Mouse (Mus musculus) heart, postnatal 25 days (tissue): ENCODE data around the gene Mepce. TPM values are rescaled to one million over a fixed set of nuclear protein-coding genes. Genes with fewer than 3 reads are reported as not detected.
"Not testable (repeated sequence)": the region's sequence is repeated elsewhere in the genome, so short reads cannot be mapped to it uniquely, and the experiment has no call there.

Experiments used
- DNase-seq: peaks from one replicate; pipeline ENCODE4 v3.0.0; 2022; ENCODE audit warnings: low spot score
- intact Hi-C: fragments of 180-260 bp; cut with DNase I; formaldehyde crosslinking; loops from one replicate; pipeline ENCODE4 v1.15.1; 2025
- total RNA-seq, 2 experiments: library from RNA; stranded (reverse); gene quantifications; 2 replicates each; pipeline ENCODE4 v1.2.3; 2021

The Mepce gene
- total RNA-seq: 10 to 100 TPM; 20.6 to 29.3 TPM

GRCm38 (mm10) chr5:137787151-137787928 lies at the start of gene Mepce, which contains the start of gene Zcwpw1:
TSS of gene Mepce (minus strand) at chr5:137787655.
TSS of gene Zcwpw1 (plus strand) at chr5:137787798.
- intact Hi-C loops: loop anchor here (5.0 kb wide), 1 partner anchor 380 kb away; no protein-coding TSS in a partner anchor
- DNase-seq: peak; percentile 89

GRCm38 (mm10) chr5:137837110-137837509 lies 49.7 kb upstream of the Mepce start:
- DNase-seq, intact Hi-C loops: not testable (repeated sequence)

DNA sequence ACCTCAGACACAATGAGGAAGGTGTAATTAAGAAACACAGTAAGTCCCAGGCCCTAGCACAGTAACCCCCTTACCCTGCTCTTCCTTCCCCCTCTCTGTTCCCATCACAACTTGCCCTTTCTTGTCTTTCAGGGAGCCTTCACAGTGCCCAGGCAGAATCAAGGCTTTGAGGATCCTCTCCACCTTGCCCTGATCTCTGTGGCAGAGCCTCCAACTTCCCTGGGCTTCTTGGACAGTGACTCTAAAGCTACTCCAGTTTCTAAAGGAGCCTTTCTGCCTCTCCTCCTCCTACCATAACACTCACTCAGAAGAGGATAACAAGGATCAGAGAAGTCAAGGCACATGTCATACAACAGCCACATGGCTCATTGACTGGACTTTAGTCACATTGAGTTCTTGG lies 49.2 kb upstream of the Mepce start:
- DNase-seq: no peak
- intact Hi-C loops: no loop called here

DNA sequence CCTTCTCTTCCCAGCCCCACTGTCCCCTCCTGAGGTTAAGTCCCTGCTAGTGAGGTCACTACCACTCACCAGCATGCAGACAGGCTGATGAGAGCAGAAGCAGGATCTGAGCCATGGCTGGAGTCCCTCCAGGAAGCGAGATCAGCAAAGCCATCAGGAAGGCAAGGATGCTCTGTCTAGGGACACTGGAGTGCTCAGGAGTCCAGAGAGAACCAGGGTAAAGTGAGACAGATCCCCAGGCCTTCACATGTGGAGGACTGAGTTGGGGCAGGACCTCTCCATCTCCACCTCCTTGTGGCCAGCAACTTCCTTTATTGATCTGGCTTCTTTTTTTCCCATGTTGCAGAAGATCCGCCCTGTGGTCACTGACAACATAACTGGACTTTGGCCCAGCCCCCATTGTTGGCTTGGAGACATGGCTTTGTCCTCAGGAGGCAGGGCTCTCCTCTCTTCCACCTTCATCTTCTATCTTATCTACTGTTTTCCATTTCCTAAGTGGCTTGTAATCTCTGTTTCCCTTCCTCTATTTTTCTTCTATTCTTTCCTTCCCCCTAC lies 48.6 kb upstream of the Mepce start, which contains the start of gene Pilra:
Pilra (minus strand) TSS at position 316 of the 555 bp plus-strand sequence.
- intact Hi-C loops, DNase-seq: not testable (repeated sequence)

GRCm38 (mm10) chr5:137833500-137833899 lies 46.0 kb upstream of the Mepce start:
- intact Hi-C loops: no loop called here
- DNase-seq: no peak

- DNase-seq: no peak
- intact Hi-C loops: no loop called here
Measured at GRCm38 (mm10) chr5:137831506-137831905, 44.1 kb upstream of the Mepce start.

GRCm38 (mm10) chr5:137831106-137831505 lies 43.7 kb upstream of the Mepce start:
- no peak for DNase-seq
- intact Hi-C loops: no loop called here

- intact Hi-C loops: no loop called here
- DNase-seq: no peak
Measured at GRCm38 (mm10) chr5:137830238-137830637, 42.8 kb upstream of the Mepce start.

DNA sequence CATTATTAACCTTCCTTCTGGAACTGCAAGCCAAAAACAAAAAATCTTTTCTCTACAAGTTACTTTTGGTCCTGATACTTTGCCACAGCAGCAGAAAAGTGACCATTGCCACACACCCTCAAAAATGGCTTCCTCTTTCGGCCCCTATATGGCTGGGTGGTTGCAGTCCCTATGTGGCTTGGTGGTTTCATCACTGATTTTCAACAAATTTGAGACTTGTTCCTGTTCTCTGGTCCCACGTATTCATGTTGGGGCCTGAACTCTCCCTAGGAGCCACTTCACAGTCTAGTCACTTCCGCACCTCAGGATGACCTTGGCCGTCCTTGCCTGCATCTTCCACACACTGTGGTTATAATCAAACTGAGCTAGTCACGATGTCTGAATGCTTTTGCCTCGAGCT lies 41.2 kb upstream of the Mepce start:
- DNase-seq: no peak
- intact Hi-C loops: no loop called here

DNA sequence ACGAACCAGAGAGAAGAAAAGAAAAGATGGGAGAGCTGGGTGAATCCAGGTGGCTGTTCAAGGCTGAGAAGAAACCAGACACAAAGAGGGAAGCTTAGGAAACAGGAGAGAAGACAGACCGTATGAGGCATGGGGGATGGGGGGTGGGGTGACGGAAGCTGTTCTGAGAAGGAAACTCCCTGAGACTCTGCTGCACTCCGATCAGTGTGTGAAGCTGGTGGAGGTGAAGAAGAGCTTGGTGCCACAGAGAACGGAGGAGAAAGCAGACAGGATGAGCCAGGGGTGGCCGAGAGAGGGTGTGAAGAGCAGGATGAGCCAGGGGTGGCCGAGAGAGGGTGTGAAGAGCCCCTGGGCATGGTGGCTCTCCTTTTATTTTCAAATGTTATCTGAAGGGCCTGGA lies 39.0 kb upstream of the Mepce start:
- intact Hi-C loops: no loop called here
- DNase-seq: no peak

- intact Hi-C loops: no loop called here
- no peak for DNase-seq
Measured at GRCm38 (mm10) chr5:137825971-137826370, 38.5 kb upstream of the Mepce start.

DNA sequence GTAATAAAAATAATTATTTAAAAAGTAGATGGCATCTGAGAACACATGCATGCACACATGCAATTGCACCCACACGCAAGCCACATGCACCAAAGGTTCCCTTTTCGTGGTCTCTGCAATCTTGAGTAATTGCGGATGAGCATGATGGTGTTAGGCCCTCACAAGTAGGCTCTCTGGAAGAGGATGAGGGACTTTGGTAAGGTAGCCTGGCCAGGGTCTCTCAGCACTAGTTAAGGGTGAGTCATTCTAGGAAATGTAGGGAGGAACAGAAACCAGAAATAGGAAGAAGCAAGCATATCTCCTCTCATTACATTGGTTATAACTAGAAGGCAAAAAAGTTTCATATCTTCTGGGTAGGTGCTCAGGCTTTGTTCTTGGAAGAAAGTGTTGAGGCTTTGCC lies 37.6 kb upstream of the Mepce start:
- intact Hi-C loops: no loop called here
- no peak for DNase-seq

DNA sequence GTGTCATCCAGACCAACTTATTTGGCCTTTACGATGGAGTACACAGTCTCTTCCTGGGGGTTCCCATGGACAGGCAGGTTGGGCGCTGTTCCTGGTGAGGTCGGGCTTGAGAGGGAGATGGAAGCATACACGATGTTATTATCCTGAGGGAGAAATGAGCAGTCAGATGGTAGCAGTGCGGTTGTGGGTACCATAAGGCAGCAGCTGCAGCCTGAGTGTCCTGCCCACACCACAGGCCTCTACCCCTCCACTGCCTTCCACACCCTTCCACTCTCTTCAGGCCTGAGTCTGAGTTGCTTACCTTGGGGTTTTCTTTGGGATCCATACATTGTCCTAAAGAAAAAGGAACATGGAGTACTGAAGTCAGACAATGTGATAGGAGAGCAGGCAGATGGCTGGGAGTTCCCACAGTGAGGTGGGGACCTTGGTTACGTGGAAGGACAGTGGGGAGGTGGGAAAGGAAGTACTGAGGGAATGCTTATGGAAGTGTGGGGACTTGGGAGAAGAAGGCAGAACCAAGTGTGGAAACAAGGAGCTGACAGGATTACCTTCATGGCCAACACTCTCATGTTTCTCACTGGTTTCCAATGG lies 36.1 kb upstream of the Mepce start:
- intact Hi-C loops: no loop called here
- no peak for DNase-seq

GRCm38 (mm10) chr5:137822602-137823001 lies 35.1 kb upstream of the Mepce start:
- no peak for DNase-seq
- intact Hi-C loops: no loop called here

GRCm38 (mm10) chr5:137822126-137822525 lies 34.7 kb upstream of the Mepce start:
- intact Hi-C loops: no loop called here
- DNase-seq: no peak

DNA sequence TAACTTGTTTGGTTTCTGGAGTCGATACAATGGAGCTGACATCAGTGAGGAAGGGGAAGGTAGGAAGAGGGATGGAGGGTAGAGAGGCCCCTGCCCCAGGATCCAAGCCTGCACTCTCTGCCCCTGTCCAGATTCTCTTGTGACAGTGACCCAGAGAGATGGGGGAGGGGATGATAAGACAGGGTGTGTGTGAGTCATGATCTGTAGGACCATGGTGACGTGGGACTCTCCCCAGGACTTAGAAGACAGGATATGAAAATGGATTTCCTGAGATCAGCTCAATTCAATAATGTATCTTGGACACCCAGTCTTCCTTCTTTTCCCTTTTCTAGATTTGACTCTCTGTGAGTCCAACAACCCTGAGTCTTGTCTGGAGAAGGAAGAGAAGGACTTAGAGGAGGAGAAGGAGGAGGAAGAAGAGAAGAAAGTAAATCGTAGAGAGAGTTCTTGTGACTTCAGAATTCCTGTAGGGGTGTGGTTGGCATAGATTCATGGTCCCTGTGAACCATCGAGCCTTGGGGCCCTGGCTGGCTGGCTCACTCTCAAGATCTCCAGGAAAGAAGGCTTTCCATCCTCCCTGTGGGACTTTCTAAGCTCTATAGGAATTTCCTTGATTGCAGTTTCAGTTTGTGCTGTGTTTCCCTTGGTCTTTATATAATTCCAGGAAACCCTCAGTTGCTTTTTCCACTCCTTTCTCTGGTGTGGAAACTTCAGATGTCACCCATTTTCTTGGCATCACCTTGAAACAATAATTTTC lies 30.2 kb upstream of the Mepce start:
- intact Hi-C loops: no loop called here
- no peak for DNase-seq

GRCm38 (mm10) chr5:137808316-137808715 lies 20.9 kb upstream of the Mepce start:
- DNase-seq: no peak
- intact Hi-C loops: no loop called here

- intact Hi-C loops: no loop called here
- no peak for DNase-seq
Measured at GRCm38 (mm10) chr5:137806158-137806557, 18.7 kb upstream of the Mepce start.

DNA sequence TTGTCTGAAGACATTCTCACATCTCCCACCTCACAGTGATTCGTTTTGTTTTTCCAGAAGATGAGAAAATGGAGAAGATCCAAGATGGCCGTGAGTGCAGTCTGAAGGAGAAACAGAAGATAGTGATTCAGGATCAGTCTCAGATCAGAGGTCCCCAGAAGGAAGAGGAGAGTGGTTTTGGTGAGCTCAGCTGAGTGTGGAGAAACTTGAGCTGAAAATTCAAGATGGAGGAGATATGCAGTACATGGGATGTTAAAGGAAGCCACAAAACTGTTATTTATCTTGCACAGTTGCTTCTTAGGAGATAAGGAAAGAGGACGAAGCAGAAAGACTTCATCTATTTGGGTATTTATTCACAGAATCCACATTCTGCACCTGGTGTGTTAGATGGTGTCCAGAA lies 13.5 kb upstream of the Mepce start:
- DNase-seq: no peak
- intact Hi-C loops: no loop called here

GRCm38 (mm10) chr5:137796606-137797005 lies 9.2 kb upstream of the Mepce start:
- intact Hi-C loops: no loop called here
- DNase-seq: no peak
